ENCODE assay signal across 8 mouse cellular contexts in the genomic region with DNA sequence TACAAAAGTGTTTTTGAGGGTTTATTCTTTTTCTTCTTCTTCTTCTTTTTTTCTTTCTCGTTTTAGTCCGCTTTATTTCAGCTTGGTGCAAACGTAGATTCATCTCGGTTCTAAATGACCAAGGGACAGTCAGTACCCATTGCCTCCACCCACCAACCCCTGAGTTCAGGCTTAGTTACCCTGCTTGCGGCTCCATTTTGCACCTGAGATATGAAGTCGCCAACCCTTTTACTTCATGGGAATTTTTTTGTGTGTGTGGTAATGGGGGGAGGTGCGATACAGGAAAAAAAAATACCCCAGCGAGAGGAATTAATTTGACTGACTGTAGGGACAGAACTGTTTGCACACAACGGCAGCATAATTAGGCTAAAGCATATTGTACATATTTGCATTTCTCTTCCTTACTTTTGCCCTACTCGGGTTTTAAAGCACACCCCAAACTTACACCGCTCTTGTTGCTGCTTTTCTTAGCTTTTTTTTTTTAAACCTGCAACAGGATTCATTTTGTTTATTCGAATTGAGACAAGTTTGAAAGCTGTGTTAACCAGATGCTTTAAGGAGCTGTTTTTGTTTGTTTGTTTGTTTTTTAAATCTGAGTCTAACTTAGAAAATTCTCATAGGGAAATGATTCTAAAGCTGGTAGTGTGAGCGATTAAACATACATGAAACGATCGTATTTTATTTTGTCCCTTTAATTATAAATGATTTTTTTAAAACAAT. TPM values are rescaled to one million over a fixed set of nuclear protein-coding genes. Genes with fewer than 3 reads are reported as not detected.
DNase-seq lines count a peak whose midpoint lies in the region; ATAC-seq lines count a peak whose summit lies in the region.

No protein-coding gene starts in this region.

- peaks cover 48% of the 10 kb centered on the region for H3K4me1 ChIP-seq in heart, embryonic 13.5 days
- peaks cover 68% of the 10 kb centered on the region for H3K4me1 ChIP-seq in embryonic facial prominence, embryonic 13.5 days
- peaks cover 8% of the 10 kb centered on the region for H3K4me1 ChIP-seq in hindbrain, embryonic 16.5 days (ENCODE audit: control insufficient read depth, insufficient read depth, low read depth, low read length)

- no peak for ATAC-seq in heart, embryonic 13.5 days (ENCODE audit: extremely low read depth, insufficient number of reproducible peaks, low FRiP score, low TSS enrichment)
- no peak for ATAC-seq in embryonic facial prominence, embryonic 13.5 days (ENCODE audit: insufficient number of reproducible peaks, insufficient read depth, low FRiP score, low TSS enrichment, low read depth)
- no peak for ATAC-seq in hindbrain, embryonic 16.5 days

- peak overlapping the region; percentile 45 for H3K4me3 ChIP-seq in heart, embryonic 13.5 days
- peak overlapping the region; percentile 45 for H3K4me3 ChIP-seq in embryonic facial prominence, embryonic 13.5 days
- H3K4me3 ChIP-seq in hindbrain, embryonic 16.5 days (ENCODE audit: low read length): peak overlapping the region; percentile 31

- H3K4me2 ChIP-seq in heart, embryonic 13.5 days: peak overlapping the region; percentile 59
- H3K4me2 ChIP-seq in embryonic facial prominence, embryonic 13.5 days: peak overlapping the region; percentile 69
- H3K4me2 ChIP-seq in hindbrain, embryonic 16.5 days (ENCODE audit: low read length): peak overlapping the region; percentile 47

- H3K9me3 ChIP-seq in heart, embryonic 13.5 days: no peaks in the 10 kb centered on the region
- no peaks in the 10 kb centered on the region for H3K9me3 ChIP-seq in embryonic facial prominence, embryonic 13.5 days
- H3K9me3 ChIP-seq in hindbrain, embryonic 16.5 days (ENCODE audit: control insufficient read depth, low read length): no peaks in the 10 kb centered on the region

- 9% methylated on average over 15 of the region's 15 CpGs for WGBS in heart, embryonic 13.5 days
- 5% methylated on average over 15 of the region's 15 CpGs for WGBS in embryonic facial prominence, embryonic 13.5 days
- WGBS in hindbrain, embryonic 16.5 days: 3% methylated on average over 15 of the region's 15 CpGs

- peaks cover 93% of the 10 kb centered on the region for H3K27me3 ChIP-seq in heart, embryonic 13.5 days (replicated peaks)
- peaks cover 79% of the 10 kb centered on the region for H3K27me3 ChIP-seq in embryonic facial prominence, embryonic 13.5 days
- H3K27me3 ChIP-seq in hindbrain, embryonic 16.5 days (replicated peaks; ENCODE audit: control insufficient read depth, insufficient read depth, low read length): peaks cover 14% of the 10 kb centered on the region

- no peak for DNase-seq in heart, adult 11 months
- DNase-seq in neural tube, embryonic 10.5 days (ENCODE audit: extremely low spot score, low spot score): peak; percentile 51
- no peak for DNase-seq in right cerebral cortex, postnatal 10 days (ENCODE audit: low spot score in 2 of 2)
- no peak for DNase-seq in layer of hippocampus, adult 9-11 months
- DNase-seq in adrenal gland, adult 2 months: no peak

- H3K27ac ChIP-seq in heart, embryonic 13.5 days (replicated peaks): peak overlapping the region; percentile 53
- peak overlapping the region; percentile 69; the same call in 1 of the 2 replicates for H3K27ac ChIP-seq in embryonic facial prominence, embryonic 13.5 days
- peak overlapping the region; percentile 60 for H3K27ac ChIP-seq in hindbrain, embryonic 16.5 days (ENCODE audit: low read depth, low read length)

- H3K36me3 ChIP-seq in heart, embryonic 13.5 days: no peaks in the 10 kb centered on the region; the same call in 1 of the 2 replicates
- peaks cover 10% of the 10 kb centered on the region for H3K36me3 ChIP-seq in embryonic facial prominence, embryonic 13.5 days
- no peaks in the 10 kb centered on the region for H3K36me3 ChIP-seq in hindbrain, embryonic 16.5 days (ENCODE audit: control insufficient read depth, insufficient read depth, low read length)

- H3K9ac ChIP-seq in heart, embryonic 13.5 days: peak overlapping the region; percentile 74
- H3K9ac ChIP-seq in embryonic facial prominence, embryonic 13.5 days: peak overlapping the region; percentile 69
- H3K9ac ChIP-seq in hindbrain, embryonic 16.5 days (ENCODE audit: low read depth, low read length): 0 out of 2 replicates have a peak overlapping the region, but pooled peaks have one; percentile 2

RNA-seq across cellular contexts. Expression of gene Irx5, which starts 5.1 kb away (rescaled TPM):
- 7.7 and 8.5 TPM in 2 replicates for polyA plus RNA-seq in heart, embryonic 13.5 days (2015; fragmentation: Nextera tagmentation; extraction: Ambion mirVana)
- polyA plus RNA-seq in embryonic facial prominence, embryonic 13.5 days (2015; fragmentation: Nextera tagmentation; extraction: Ambion mirVana): 21.2 and 27.2 TPM in 2 replicates
- polyA plus RNA-seq in hindbrain, embryonic 16.5 days (2015; fragmentation: Nextera tagmentation; extraction: Ambion mirVana): 8.0 and 9.4 TPM in 2 replicates
- 1 to 10 TPM; 2.6 to 3.1 TPM for total RNA-seq in adrenal gland, adult 2 months (2021)
- polyA plus RNA-seq in adrenal gland, adult 2 months (2012; rRNA removed): 7.5 and 10.8 TPM in 2 replicates

Comparison
In these comparisons a context has a peak if more than half of its experiments do, and no peak if none do; other contexts are left out.
1. H3K9ac ChIP-seq: peak in every context shown above with its lines; median percentile 74 in heart, embryonic 13.5 days; 69 in embryonic facial prominence, embryonic 13.5 days; 2 in hindbrain, embryonic 16.5 days.